Comparison of ENCODE assay signal across 16 mouse cellular contexts in the genomic region with DNA sequence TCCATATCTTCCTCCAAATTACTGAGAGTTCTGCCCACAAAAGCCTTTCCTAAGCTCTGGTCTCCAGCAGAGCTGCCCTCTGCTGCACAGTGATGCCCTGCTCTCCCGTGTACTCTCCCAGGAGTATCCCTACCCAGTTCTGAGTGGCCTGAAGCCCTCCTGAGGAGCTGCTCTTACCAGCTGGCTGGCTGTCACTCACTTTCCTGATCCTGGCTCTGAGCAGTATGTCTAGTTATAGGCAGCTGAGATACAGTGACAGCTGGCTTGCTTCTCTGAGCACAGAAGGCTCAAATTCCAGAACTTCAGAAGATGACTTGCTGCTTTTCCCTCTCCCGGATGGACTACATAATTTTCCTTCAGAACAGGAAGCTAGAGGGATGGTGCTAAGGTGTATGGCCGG.
DNase-seq lines count a peak whose midpoint lies in the region; ATAC-seq and TF ChIP-seq lines count a peak whose summit lies in the region.
"Had no signal": no experiment of that assay in that cellular context is flagged by ENCODE, and none has a peak within 500 bp of the region (broad histone marks: within the 10 kb centered on the region; RNA-seq: fewer than 3 reads in every experiment).

No protein-coding gene starts in this region.

- H3K36me3 ChIP-seq in forebrain, postnatal 0 days (ENCODE audit: insufficient read depth): no peaks in the 10 kb centered on the region
- H3K36me3 ChIP-seq in forebrain, embryonic 10.5 days (replicated peaks): no peaks in the 10 kb centered on the region
- no peaks in the 10 kb centered on the region for H3K36me3 ChIP-seq in kidney, postnatal 0 days (ENCODE audit: insufficient read depth, low read length)
- H3K36me3 ChIP-seq: embryonic facial prominence, embryonic 13.5 days had no signal

- peak; percentile 90 for ATAC-seq in forebrain, postnatal 0 days
- ATAC-seq in kidney, postnatal 0 days (replicated peaks; ENCODE audit: low FRiP score, low read depth): no peak

- peak; percentile 10 for DNase-seq in forebrain, postnatal 0 days
- DNase-seq in forebrain, embryonic 10.5 days (ENCODE audit: extremely low spot score, low spot score): no peak
- DNase-seq in kidney, postnatal 0 days (ENCODE audit: low spot score): peak; percentile 40
- DNase-seq in kidney, adult 8-10 months: no peak
- peak; percentile 5 for DNase-seq in right cerebral cortex, postnatal 4 days
- DNase-seq in right cerebral cortex, adult 2 months (ENCODE audit: low spot score in 2 of 2): no peak
- DNase-seq in skeletal muscle tissue, adult 2 months (ENCODE audit: low read depth, low spot score): peak; percentile 10
- DNase-seq in spleen, postnatal 14 days (ENCODE audit: low spot score in 2 of 2): no peak
- DNase-seq: adrenal gland, postnatal 36 days; heart, postnatal 4 days; kidney, postnatal 25 days; liver; right cerebral cortex, postnatal 25 days; thymus, postnatal 4 days had no signal

- no peaks in the 10 kb centered on the region for H3K4me1 ChIP-seq in forebrain, postnatal 0 days (ENCODE audit: insufficient read depth)
- no peaks in the 10 kb centered on the region for H3K4me1 ChIP-seq in forebrain, embryonic 10.5 days
- H3K4me1 ChIP-seq in kidney, postnatal 0 days (replicated peaks; ENCODE audit: insufficient read depth, low read length): no peaks in the 10 kb centered on the region
- H3K4me1 ChIP-seq: embryonic facial prominence, embryonic 13.5 days had no signal

- no peak overlapping the region for H3K4me3 ChIP-seq in forebrain, postnatal 0 days (ENCODE audit: low read depth, low read length)
- no peak overlapping the region for H3K4me3 ChIP-seq in forebrain, embryonic 10.5 days
- H3K4me3 ChIP-seq in kidney, postnatal 0 days (replicated peaks; ENCODE audit: low read depth, low read length): no peak overlapping the region
- H3K4me3 ChIP-seq: embryonic facial prominence, embryonic 13.5 days had no signal

- WGBS in forebrain, postnatal 0 days: 57% methylated on average over 3 of the region's 3 CpGs
- 64% methylated on average over 3 of the region's 3 CpGs for WGBS in forebrain, embryonic 10.5 days
- 35% methylated on average over 3 of the region's 3 CpGs for WGBS in kidney, postnatal 0 days

- TF ChIP-seq CTCF in forebrain, postnatal 0 days (IDR thresholded peaks at IDR 0.05; ENCODE audit: low read depth): no peak
- TF ChIP-seq CTCF in kidney, postnatal 0 days (IDR thresholded peaks at IDR 0.05; ENCODE audit: low read depth): no peak

- no peaks in the 10 kb centered on the region for H3K9me3 ChIP-seq in forebrain, postnatal 0 days (ENCODE audit: low read length)
- H3K9me3 ChIP-seq in forebrain, embryonic 10.5 days: no peaks in the 10 kb centered on the region
- H3K9me3 ChIP-seq in kidney, postnatal 0 days (replicated peaks; ENCODE audit: low read length): no peaks in the 10 kb centered on the region
- H3K9me3 ChIP-seq: embryonic facial prominence, embryonic 13.5 days had no signal

- H3K27ac ChIP-seq in forebrain, postnatal 0 days (ENCODE audit: low read depth, low read length): no peak overlapping the region
- H3K27ac ChIP-seq in forebrain, embryonic 10.5 days: no peak overlapping the region
- no peak overlapping the region; the same call in 1 of the 2 replicates for H3K27ac ChIP-seq in kidney, postnatal 0 days
- H3K27ac ChIP-seq: embryonic facial prominence, embryonic 13.5 days had no signal

- no peak overlapping the region for H3K4me2 ChIP-seq in forebrain, postnatal 0 days (ENCODE audit: low read depth)
- H3K4me2 ChIP-seq in kidney, postnatal 0 days (ENCODE audit: low read length): no peak overlapping the region
- H3K4me2 ChIP-seq: embryonic facial prominence, embryonic 13.5 days; heart, embryonic 11.5 days had no signal

- no peak overlapping the region for H3K9ac ChIP-seq in forebrain, postnatal 0 days
- no peak overlapping the region for H3K9ac ChIP-seq in kidney, postnatal 0 days (ENCODE audit: low read depth, low read length)
- H3K9ac ChIP-seq: embryonic facial prominence, embryonic 13.5 days had no signal

- no peaks in the 10 kb centered on the region for H3K27me3 ChIP-seq in forebrain, postnatal 0 days (ENCODE audit: insufficient read depth, low read length)
- no peaks in the 10 kb centered on the region for H3K27me3 ChIP-seq in forebrain, embryonic 10.5 days (ENCODE audit: poor library complexity, severe bottlenecking)
- H3K27me3 ChIP-seq in kidney, postnatal 0 days (ENCODE audit: insufficient read depth, low read length): no peaks in the 10 kb centered on the region

Comparison
In these comparisons a context has a peak if more than half of its experiments do, and no peak if none do; other contexts are left out.
1. DNase-seq: peak in forebrain, postnatal 0 days (single experiment), kidney, postnatal 0 days (single experiment), right cerebral cortex, postnatal 4 days (single experiment) and skeletal muscle tissue, adult 2 months (single experiment); none in forebrain, embryonic 10.5 days (single experiment), kidney, adult 8-10 months (0 of 2), right cerebral cortex, adult 2 months (0 of 2) and spleen, postnatal 14 days (0 of 2).